Mouse (Mus musculus) left cerebral cortex, postnatal 10 days (tissue): ENCODE measurements around the gene Tmem119. TPM values are rescaled to one million over a fixed set of nuclear protein-coding genes. Genes with fewer than 3 reads are reported as not detected.
A peak's percentile ranks its signal among the peaks of the same experiment; 100 is the strongest.

Experiments
- DNase-seq, 2 experiments: peaks; one replicate each; pipeline ENCODE4 v3.0.0; 2021 to 2022; ENCODE audit warnings: low spot score in 2 of 2, mixed read lengths in 1 of 2; ENCODE audit errors: extremely low spot score in 1 of 2
- intact Hi-C: fragments of 180-260 bp; cut with DNase I; formaldehyde crosslinking; loops from one replicate; pipeline ENCODE4 v1.15.1; 2025
- total RNA-seq, 2 experiments: library from RNA; stranded (reverse); gene quantifications; 2 replicates each; pipeline ENCODE4 v1.2.3; 2021

The Tmem119 gene
- 10 to 100 TPM; 12.0 to 16.0 TPM for total RNA-seq

GRCm38 (mm10) chr5:113800280-113800679, at the start of gene Tmem119:
TSS of gene Tmem119 (minus strand) at chr5:113800516.
- intact Hi-C loops, result no loop called here
- DNase-seq, result peak in 1 of 2 experiments; percentile 76

GRCm38 (mm10) chr5:113847636-113848035, 47.3 kb upstream of the Tmem119 start:
- DNase-seq, result no peak
- intact Hi-C loops, result no loop called here

- intact Hi-C loops, result no loop called here
- DNase-seq, result no peak
These were observed 46.3 kb upstream of the Tmem119 start for GRCm38 (mm10) chr5:113846656-113847055.

DNA sequence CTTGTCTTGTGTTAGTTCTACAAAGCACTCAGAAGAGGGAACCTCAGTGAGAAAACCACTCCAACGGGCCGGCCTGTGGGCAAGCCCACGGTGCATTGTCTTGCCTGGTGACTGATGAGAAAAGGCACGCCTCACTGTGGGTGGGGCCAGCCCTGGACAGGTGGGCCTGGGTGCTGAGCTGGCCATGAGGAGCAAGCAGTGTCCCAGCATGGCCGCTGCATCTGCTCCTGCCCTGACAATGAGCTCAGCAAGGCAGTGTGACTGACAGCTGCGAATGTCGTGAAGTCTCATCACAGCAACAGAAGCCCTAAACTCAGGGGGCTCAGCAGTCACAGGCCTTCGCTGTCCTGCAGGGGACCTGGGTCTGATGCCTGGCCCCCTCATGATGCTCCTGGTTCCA, 45.3 kb upstream of the Tmem119 start:
- no peak for DNase-seq
- intact Hi-C loops, result loop anchor here (2.0 kb wide), 1 partner anchor 73 kb away; the partner anchor contains the start of genes Iscu and Sart3

GRCm38 (mm10) chr5:113844721-113845120, 44.4 kb upstream of the Tmem119 start:
- peak in 1 of 2 experiments; percentile 83 for DNase-seq
- intact Hi-C loops, result loop anchor here (2.0 kb wide), 1 partner anchor 72 kb away; the partner anchor contains the start of genes Iscu and Sart3

DNA sequence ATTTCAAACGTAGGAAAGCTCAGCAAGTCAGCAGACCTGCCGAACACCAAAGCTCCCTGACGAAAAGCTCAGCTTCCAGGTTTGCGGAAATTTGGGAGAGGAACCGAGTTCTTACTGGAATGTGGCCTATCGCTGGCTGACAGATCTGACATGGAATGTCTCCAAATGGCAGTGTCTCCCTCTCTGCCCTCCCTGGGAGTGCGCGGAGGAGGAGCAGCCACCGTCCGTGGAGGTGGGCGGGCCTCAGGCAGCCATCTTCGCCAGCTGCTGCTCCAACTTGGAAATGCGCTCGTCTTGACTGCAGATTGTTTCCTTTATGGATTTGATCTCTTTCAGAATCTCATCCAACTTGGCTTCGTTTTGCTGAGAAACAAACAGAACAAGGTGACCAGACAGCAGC, 43.8 kb upstream of the Tmem119 start:
- DNase-seq, result no peak

GRCm38 (mm10) chr5:113842906-113843305, 42.6 kb upstream of the Tmem119 start:
- DNase-seq, result no peak
- intact Hi-C loops, result no loop called here

More for the DNA sequence above, 43.8 kb upstream of the Tmem119 start:
- intact Hi-C loops, result loop anchor here (2.0 kb wide), 1 partner anchor 71 kb away; the partner anchor contains the start of genes Iscu and Sart3

DNA sequence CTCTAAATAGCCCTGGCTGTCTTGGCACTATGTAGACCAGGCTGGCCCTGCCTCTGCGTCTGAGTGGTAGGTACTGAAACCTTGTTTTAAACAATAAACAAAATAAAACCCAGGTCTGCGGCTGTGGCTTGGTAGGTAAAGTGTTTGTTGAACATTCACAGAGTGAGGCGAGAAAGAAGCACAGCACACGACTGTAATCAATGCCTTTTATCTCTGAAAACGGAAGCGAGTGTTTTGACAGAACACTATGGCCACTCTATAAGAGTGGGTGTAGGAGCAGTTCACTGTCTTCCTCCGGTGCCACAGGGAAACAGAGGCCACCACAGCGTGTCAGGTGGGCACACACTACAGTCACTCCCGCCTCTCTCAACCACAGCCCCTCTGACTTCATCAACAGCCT, 41.9 kb upstream of the Tmem119 start:
- no peak for DNase-seq
- intact Hi-C loops, result no loop called here

- peak in 1 of 2 experiments; percentile 68 for DNase-seq
- intact Hi-C loops, result no loop called here
These were observed 41.2 kb upstream of the Tmem119 start for GRCm38 (mm10) chr5:113841243-113842225.

DNA sequence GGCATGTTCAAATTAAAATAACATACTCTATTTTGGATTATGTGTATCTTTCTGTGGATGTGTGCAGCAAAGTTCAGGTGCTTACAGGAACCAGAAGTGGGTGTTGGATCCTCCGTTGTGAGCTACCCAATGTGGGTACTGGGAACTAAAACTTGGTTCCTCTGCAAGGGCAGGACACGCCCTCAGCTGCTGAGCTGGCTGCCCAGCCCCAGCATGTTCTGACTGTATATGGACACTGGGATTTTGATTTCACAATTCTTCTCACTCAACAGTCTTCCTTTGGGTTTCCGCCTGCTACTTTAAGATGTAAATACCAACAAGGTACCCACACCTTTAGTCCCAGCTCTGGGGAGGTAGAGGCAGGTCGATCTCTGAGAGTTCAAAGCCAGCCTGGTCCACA, 40.1 kb upstream of the Tmem119 start:
- no peak for DNase-seq
- intact Hi-C loops, result no loop called here

DNA sequence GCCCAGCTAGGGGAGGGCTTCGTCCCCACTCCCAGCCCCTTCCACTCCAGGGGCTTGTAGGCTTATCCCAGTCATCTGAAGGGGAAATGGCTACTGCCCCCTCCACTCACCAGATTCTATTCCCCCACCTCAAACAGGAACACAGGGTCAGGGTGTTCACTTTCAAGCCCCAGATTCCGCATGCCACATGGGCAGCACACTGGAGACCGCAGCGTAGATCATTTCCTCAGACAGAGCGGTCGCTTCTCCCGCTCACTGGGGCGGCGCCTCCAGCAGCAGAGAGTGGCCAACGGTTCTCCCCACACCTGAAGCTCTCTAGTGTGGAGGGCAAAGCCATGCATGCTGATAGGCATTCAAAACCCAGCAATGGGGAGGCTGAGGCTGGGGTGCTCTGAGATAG, 36.6 kb upstream of the Tmem119 start:
- DNase-seq, result no peak
- intact Hi-C loops, result no loop called here

GRCm38 (mm10) chr5:113833316-113833947, 33.1 kb upstream of the Tmem119 start:
- no peak for DNase-seq

DNA sequence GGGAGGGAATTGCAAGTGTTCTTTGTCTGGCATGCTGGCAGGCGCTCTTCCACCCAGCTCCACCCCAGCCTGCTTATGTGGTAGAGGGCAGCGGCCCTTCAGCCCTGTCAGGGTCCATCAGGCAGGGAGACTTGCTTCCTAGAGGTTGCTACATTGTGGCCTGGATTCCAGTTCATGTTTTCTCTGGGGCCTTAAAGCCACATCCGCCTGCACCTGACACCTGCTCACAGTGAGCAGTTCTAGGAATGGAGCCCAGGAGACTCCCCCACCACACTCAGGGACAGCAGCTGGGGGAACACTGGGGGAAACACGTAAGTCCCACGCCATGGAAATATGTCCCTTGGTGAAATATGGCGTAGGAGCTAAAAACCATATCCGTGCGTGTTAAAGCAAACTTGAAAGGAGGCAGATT, 32.2 kb upstream of the Tmem119 start, which contains the start of gene Selplg:
Selplg (minus strand) TSS at position 155 of the 412 bp plus-strand sequence.
- intact Hi-C loops, result no loop called here
- DNase-seq, result no peak

More at GRCm38 (mm10) chr5:113833316-113833947, 33.1 kb upstream of the Tmem119 start:
- intact Hi-C loops, result no loop called here

GRCm38 (mm10) chr5:113831741-113832140, 31.4 kb upstream of the Tmem119 start:
- intact Hi-C loops, result no loop called here
- no peak for DNase-seq

GRCm38 (mm10) chr5:113830796-113831195, 30.5 kb upstream of the Tmem119 start:
- intact Hi-C loops, result no loop called here
- no peak for DNase-seq

DNA sequence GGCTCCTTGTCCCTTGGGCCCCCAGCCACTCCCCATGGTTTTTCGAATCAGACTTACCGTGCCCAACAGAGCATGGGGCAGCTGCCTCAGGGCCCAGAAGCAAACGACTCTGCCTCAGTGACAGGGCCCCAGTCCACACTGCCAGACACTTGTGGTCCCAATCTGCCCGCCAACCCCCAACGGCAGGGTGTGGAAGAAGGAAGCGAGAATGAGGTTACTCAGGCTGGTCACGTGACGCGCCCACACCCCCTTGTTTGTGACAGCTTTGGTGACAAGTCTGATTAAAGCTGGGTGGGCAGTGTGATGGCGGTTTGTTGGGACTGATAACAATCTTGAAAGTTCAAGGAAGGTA, 30.0 kb upstream of the Tmem119 start:
- intact Hi-C loops, result no loop called here
- DNase-seq, result peak in 1 of 2 experiments; percentile 72

- intact Hi-C loops, result no loop called here
- DNase-seq, result no peak
These were observed 29.4 kb upstream of the Tmem119 start for GRCm38 (mm10) chr5:113829566-113830291.

DNA sequence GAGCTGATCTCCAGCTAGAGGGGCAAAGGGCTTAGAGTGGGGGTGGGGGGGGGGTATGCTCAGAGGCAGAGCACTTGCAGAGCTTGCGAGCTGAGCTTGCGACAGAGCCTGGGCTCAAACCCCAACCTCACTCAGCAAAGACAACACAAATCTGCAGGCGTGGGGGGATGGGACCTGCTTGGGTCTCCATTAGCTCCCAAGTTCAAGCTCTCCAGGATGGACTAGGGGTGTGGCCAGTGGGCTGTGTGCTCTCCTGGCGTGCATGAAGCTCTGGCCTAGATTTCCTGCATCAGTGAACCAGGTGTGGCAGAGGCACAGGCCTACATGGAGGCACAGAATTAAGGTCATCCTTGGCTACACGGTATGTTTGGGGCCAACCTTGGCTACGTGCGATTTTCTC, 28.2 kb upstream of the Tmem119 start:
- intact Hi-C loops, result no loop called here

GRCm38 (mm10) chr5:113827991-113828411, 27.7 kb upstream of the Tmem119 start:
- intact Hi-C loops, result no loop called here
- no peak for DNase-seq

More for the DNA sequence above, 28.2 kb upstream of the Tmem119 start:
- DNase-seq, result no peak
